Mouse (Mus musculus): ENCODE measurements around the gene Rapgef2. TPM values are rescaled to one million over a fixed set of nuclear protein-coding genes. Genes with fewer than 3 reads are reported as not detected.

The Rapgef2 gene
- polyA plus RNA-seq (2016; fragmentation: Nextera tagmentation; extraction: Ambion mirVana) = 4.7 and 5.3 TPM in 2 replicates

DNA sequence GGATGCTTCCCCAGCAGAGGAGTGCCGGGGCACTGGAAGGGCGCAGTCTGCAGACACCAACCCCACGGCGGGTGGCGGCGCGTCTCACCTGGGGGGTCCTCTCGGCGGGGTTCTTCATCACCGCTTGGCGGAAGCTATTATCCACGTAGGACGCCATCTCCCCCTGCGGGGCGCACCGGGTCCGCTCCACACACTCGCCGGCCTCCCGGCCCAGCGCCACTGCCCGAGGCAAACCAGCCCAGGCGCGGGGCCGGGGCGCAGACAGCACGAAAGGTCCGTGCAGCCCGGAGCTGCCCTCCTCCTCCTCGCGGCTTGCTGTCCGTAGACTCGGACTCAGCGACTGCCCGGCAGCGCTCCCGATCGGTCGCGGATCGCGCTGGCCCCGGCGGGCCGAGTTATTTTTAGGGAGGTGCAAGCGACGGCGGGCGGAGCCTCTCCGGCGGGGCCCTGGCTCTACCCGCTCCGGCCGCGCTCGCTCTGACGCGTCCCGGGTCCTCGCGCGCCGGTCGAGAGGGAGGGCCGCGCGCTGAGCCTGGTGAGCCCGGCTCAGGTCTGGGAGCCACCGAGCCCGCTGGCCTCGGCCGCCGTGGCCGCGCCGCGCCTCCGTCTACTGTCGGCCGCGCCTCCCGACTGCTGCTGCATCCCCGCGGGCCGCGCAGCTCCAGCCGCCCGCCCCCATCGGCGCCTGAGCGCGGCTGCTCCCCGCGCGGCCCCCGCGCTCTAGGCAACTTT, at the start of gene Rapgef2:
Rapgef2 (minus strand) TSS at position 142 of the 732 bp plus-strand sequence.
- H3K27ac ChIP-seq = peak within 1 kb of the TSS; percentile 96
- peaks cover 15% of the 10 kb centered on the region for H3K27me3 ChIP-seq (ENCODE audit: low read depth, poor library complexity, severe bottlenecking)
- no peaks in the 10 kb centered on the region for H3K36me3 ChIP-seq
- peaks cover 40% of the 10 kb centered on the region for H3K4me1 ChIP-seq
- H3K4me3 ChIP-seq = peak within 1 kb of the TSS; percentile 93
- peak; percentile 80 for DNase-seq (ENCODE audit: low spot score)
- no peaks in the 10 kb centered on the region for H3K9me3 ChIP-seq (replicated peaks)
- under 1% methylated on average over 90 of the region's 97 CpGs for WGBS

DNA sequence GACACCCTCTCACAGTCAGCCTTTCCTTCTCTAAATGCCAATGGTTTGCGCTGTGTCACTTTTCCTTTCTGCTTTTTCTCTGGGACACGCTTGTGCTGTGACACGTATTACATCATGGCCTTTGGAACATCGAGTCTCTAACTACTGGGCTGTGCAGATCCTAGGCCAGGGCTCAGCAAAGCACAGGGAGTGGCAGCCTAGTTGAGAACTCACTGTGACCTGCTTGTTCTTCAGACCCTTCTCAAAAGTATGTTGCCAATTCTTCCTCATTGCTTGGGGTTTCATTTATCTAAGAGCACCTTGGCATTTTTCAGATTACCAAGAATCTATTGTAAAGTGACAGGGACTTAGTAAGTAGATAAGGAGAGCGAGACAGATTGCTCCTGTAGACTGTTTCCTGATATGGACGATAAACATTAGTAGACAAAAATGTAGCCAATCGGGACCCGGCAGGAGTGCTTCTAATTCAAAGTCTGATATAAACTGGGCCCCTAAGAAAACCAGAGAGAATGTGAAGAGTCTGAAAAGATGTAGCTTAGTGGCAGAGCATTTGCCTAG, 47.4 kb upstream of the Rapgef2 start:
- Histone ChIP-seq H3K9me3 (replicated peaks) (no peaks in the 10 kb centered on the region), H3K27me3 (ENCODE audit: low read depth, poor library complexity, severe bottlenecking) (no peaks in the 10 kb centered on the region), H3K36me3 (no peaks in the 10 kb centered on the region), H3K4me3 (no peak overlapping the region), H3K4me1 (peaks cover 24% of the 10 kb centered on the region), H3K27ac (no peak overlapping the region)
- DNase-seq (ENCODE audit: low spot score) = no peak
- WGBS = 95% methylated on average over 8 of the region's 8 CpGs

DNA sequence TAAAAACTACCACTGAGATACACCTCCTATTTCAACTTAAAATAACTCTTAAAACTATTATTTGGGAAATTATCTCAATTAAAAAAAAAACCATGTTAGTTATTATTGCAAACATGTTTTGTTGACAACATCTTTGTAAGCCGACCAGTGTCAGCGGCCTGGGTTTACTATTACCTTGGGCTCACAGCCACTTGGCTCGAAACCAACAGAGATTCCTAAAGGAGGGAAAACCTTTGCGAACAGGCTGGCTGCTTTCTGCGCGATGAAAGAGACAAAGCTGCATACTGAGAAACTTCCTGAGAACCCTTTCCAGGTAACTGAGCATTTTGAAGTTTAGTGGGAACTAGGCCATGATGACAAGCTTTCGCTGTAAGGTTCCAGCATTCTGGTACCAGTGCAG, 46.7 kb upstream of the Rapgef2 start:
- peaks cover 31% of the 10 kb centered on the region for H3K4me1 ChIP-seq
- no peaks in the 10 kb centered on the region for H3K27me3 ChIP-seq (ENCODE audit: low read depth, poor library complexity, severe bottlenecking)
- no peaks in the 10 kb centered on the region for H3K9me3 ChIP-seq (replicated peaks)
- DNase-seq (ENCODE audit: low spot score) = no peak
- H3K4me3 ChIP-seq = no peak overlapping the region
- WGBS = 95% methylated on average over 7 of the region's 7 CpGs
- no peaks in the 10 kb centered on the region for H3K36me3 ChIP-seq
- no peak overlapping the region for H3K27ac ChIP-seq

DNA sequence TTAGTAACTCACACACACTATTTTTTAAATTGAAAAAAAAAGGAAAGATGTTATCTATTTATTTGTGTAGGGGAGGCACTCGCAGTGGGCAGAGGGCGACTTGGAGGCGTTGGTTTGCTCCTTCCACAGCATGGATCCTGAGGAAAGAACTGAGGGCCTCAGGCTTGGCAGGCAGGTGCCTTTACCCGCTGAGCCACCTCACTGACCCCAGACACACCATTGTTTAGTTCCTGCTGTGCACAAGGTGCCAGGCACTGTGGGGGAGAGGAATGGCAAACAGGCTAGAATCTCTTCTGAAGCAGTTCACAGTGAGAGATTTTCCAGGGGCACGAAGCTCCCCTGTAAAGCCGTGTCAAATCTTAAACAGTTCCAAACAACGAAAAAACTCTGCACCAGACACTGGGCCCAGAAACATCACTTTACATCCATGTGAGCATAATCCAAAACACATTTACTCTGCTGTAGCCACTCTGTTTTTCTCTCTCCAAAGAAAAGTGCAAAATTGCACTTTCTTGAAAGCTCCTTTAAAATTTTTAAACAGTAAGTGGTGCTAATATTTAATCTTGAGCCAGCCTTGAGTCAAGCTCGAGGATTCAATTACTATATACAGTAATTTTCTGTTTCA, 43.5 kb upstream of the Rapgef2 start:
- no peaks in the 10 kb centered on the region for H3K9me3 ChIP-seq (replicated peaks)
- no peaks in the 10 kb centered on the region for H3K27me3 ChIP-seq (ENCODE audit: low read depth, poor library complexity, severe bottlenecking)
- peak overlapping the region; percentile 63 for H3K27ac ChIP-seq
- no peak for DNase-seq (ENCODE audit: low spot score)
- WGBS = 35% methylated on average over 8 of the region's 8 CpGs
- H3K4me1 ChIP-seq = peaks cover 40% of the 10 kb centered on the region
- no peak overlapping the region for H3K4me3 ChIP-seq
- no peaks in the 10 kb centered on the region for H3K36me3 ChIP-seq

DNA sequence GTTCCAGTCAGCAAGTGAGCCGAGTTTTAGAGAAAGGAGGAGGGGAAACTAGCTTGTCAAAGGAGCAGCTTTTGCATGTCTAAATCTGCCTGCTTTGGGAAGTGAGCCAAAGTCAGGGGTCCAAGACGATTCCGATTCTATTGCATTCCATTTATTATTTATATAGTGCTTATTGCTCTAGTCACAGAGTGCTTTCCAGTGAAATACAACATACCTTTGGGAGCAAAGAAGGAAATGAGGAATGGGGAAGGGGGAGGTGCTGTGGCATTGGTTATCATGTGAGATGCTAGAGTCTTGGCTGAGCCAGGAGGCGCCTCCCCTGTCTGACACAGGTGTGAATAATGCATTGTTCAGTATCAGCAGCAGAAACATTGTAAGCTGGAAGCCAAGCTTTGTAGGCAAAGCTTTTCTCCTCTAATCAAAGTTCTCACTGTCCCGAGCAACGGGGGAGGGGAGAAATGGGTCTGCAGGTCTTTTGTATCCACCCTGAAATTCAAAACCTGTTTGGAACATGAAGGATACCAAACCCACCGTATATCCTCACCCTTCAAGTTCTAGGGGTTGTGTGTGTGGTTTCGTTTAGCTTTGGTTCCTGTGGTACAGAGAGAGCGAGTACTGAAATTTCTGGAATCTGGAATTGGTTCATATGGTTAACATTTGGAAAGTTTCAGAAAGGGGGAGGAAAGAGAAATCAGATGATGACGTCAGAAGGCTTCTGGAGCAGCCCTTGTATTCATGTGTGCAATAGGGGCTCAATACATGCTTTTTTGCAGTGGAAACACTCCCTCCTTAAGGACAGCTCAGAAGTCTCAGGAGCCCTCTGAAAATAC, 38.6 kb upstream of the Rapgef2 start:
- H3K27ac ChIP-seq = peak overlapping the region; percentile 20

DNA sequence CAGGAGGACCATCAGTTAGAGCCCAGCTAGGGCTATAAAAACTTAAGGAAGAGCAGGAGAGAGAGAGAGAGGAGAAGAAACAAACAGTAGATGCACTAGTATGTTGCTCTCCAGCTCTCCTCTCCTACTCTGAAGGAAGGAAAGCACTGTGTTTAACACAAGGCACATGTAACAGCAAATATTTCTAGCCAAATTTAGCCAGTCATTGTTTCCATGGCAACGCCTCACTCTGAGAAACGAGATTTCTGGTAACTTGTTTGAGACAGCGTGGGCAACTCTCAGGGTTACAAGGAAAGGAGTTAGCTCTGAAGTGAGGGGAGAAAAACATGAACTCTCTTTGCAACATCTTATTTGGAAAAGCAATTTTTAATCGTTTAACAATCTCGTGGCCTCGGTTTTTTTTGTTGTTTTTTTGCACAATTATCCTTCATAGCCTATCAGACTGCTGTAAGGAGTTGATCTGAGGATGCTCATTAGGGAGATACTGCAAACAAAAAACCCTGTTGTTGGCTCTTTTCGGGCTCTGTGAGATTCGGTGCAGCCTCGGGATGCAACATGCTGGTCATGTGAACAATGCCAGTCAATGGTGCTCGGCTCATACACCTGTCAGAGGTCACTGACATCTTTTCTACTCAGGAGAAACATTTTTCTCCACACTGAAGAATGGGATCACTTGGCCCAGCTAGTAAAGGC, 27.8 kb upstream of the Rapgef2 start:
- no peak overlapping the region for H3K27ac ChIP-seq
- no peaks in the 10 kb centered on the region for H3K9me3 ChIP-seq (replicated peaks)
- 76% methylated on average over 10 of the region's 10 CpGs for WGBS
- H3K4me1 ChIP-seq = peaks cover 4% of the 10 kb centered on the region; the same call in 1 of the 2 replicates
- no peak overlapping the region for H3K4me3 ChIP-seq
- DNase-seq (ENCODE audit: low spot score) = no peak
- H3K36me3 ChIP-seq = no peaks in the 10 kb centered on the region
- no peaks in the 10 kb centered on the region for H3K27me3 ChIP-seq (ENCODE audit: low read depth, poor library complexity, severe bottlenecking)

More for the DNA sequence above, 38.6 kb upstream of the Rapgef2 start:
- WGBS = 59% methylated on average over 10 of the region's 10 CpGs
- Histone ChIP-seq H3K4me3 (no peak overlapping the region), H3K27me3 (ENCODE audit: low read depth, poor library complexity, severe bottlenecking) (no peaks in the 10 kb centered on the region), H3K4me1 (peaks cover 36% of the 10 kb centered on the region), H3K9me3 (replicated peaks) (no peaks in the 10 kb centered on the region), H3K36me3 (no peaks in the 10 kb centered on the region)
- no peak for DNase-seq (ENCODE audit: low spot score)

DNA sequence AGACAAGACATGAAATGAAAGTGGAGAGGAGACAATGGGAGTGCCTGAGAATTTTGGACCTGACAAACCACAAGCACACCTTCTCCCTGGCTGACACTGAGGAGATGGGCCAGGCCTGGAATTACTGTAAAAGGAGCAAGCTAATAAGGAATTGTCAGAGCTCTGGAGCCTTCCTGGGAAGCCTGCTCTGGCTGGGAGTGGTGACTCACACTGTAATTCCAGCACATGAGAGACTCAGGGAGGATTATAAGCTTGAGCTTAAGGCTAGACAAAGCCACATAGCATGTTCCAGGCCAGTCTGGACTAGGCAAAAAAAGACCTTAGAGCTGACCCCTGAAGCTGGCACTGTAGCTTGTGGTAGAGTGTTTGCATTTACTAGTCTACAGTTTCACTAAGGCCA, 25.6 kb upstream of the Rapgef2 start:
- Histone ChIP-seq H3K36me3 (no peaks in the 10 kb centered on the region), H3K27me3 (ENCODE audit: low read depth, poor library complexity, severe bottlenecking) (no peaks in the 10 kb centered on the region), H3K4me3 (no peak overlapping the region), H3K4me1 (peaks cover 4% of the 10 kb centered on the region; the same call in 1 of the 2 replicates), H3K9me3 (replicated peaks) (no peaks in the 10 kb centered on the region), H3K27ac (no peak overlapping the region)
- no peak for DNase-seq (ENCODE audit: low spot score)

DNA sequence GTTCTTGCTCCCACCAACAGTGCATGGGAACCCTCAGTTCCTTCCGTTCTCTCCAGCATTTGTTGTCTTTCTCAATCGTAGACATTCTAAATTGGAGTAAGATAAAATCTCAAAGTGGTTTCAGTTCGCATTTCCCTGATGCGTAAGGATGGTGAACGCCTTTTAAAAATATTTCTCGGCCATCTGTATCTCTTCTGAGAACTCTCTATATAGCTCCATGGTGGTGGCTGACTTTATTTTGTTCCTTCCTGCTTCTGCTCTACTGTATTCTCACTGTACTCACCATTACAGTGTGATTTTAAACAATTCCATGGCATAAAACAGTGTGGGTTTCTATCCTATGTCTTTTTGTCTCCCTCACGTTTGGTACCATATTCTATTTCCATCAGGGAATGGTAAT, 23.9 kb upstream of the Rapgef2 start:
- H3K9me3 ChIP-seq (replicated peaks) = no peaks in the 10 kb centered on the region
- H3K4me3 ChIP-seq = no peak overlapping the region
- H3K36me3 ChIP-seq = no peaks in the 10 kb centered on the region
- no peak overlapping the region for H3K27ac ChIP-seq
- no peaks in the 10 kb centered on the region for H3K27me3 ChIP-seq (ENCODE audit: low read depth, poor library complexity, severe bottlenecking)
- DNase-seq (ENCODE audit: low spot score) = no peak
- WGBS = 87% methylated on average over 7 of the region's 7 CpGs
- H3K4me1 ChIP-seq = peaks cover 4% of the 10 kb centered on the region; the same call in 1 of the 2 replicates

DNA sequence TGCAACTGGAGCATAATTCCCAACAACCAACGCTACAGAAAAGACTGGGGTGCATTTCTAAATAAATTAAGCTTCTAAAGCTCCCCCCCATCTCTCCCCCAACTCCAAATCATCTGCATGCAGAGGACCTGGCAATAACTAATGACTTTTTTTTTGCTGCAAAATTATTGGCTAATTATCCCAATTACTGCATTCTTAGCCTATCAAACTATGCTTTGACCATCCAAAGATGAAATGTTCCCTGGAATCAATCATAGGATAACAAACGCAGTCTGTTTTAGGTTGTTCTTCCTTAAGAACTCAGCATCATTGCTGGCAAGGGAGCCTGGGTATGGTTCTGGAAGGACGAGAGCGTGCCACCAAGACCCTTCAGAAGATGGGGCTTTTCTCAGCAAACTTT, 22.3 kb upstream of the Rapgef2 start:
- H3K4me1 ChIP-seq = peaks cover 4% of the 10 kb centered on the region; the same call in 1 of the 2 replicates
- WGBS = 89% methylated on average over 4 of the region's 4 CpGs

DNA sequence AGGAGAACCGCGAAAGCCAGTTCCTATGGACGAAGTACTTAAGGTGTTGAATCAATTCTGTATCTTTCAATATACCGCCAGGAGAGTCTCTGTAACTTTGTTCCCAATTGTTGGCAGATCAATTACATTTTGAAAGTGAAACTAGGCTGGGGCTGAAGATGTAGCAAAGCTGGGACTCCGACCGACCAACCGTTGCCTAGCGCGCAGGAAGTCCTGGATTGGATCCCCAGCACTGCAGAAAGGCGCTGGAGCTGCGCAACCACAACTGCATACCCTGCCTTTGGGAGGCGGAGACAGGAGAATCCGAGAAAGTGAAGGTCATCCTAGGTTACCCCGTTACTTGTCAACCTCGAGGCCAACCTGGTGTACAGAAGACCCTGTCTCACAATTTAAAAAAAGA, 13.1 kb upstream of the Rapgef2 start:
- H3K27ac ChIP-seq = no peak overlapping the region
- DNase-seq (ENCODE audit: low spot score) = no peak
- H3K4me1 ChIP-seq = no peaks in the 10 kb centered on the region
- H3K4me3 ChIP-seq = no peak overlapping the region
- no peaks in the 10 kb centered on the region for H3K27me3 ChIP-seq (ENCODE audit: low read depth, poor library complexity, severe bottlenecking)
- 87% methylated on average over 15 of the region's 15 CpGs for WGBS
- no peaks in the 10 kb centered on the region for H3K9me3 ChIP-seq (replicated peaks)
- H3K36me3 ChIP-seq = no peaks in the 10 kb centered on the region

More for the DNA sequence above, 22.3 kb upstream of the Rapgef2 start:
- Histone ChIP-seq H3K4me3 (no peak overlapping the region), H3K36me3 (no peaks in the 10 kb centered on the region), H3K9me3 (replicated peaks) (no peaks in the 10 kb centered on the region), H3K27ac (no peak overlapping the region), H3K27me3 (ENCODE audit: low read depth, poor library complexity, severe bottlenecking) (no peaks in the 10 kb centered on the region)
- DNase-seq (ENCODE audit: low spot score) = no peak

DNA sequence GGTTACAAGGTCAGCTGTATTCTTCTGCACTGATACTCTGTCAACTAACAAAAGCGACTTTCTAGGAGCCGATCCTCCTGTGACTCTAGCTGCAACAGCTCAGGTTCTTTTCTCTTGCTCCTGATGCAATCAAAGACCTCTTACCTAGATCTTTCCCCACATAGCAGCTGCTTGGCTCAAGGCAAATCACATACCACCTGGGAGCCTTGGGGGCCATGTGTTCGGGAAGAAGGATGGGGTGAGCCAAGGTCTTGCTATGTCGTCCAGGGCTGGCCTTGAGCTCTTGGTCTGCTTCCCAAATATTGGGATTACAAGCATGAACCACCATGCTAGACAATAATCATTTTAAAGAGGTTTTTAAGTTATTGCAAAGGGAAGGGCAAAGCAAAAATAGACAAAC, 11.0 kb upstream of the Rapgef2 start:
- no peak for DNase-seq (ENCODE audit: low spot score)
- Histone ChIP-seq H3K4me3 (no peak overlapping the region), H3K4me1 (no peaks in the 10 kb centered on the region), H3K27me3 (ENCODE audit: low read depth, poor library complexity, severe bottlenecking) (no peaks in the 10 kb centered on the region), H3K27ac (no peak overlapping the region), H3K36me3 (no peaks in the 10 kb centered on the region), H3K9me3 (replicated peaks) (no peaks in the 10 kb centered on the region)
- WGBS = 95% methylated on average over 4 of the region's 4 CpGs

DNA sequence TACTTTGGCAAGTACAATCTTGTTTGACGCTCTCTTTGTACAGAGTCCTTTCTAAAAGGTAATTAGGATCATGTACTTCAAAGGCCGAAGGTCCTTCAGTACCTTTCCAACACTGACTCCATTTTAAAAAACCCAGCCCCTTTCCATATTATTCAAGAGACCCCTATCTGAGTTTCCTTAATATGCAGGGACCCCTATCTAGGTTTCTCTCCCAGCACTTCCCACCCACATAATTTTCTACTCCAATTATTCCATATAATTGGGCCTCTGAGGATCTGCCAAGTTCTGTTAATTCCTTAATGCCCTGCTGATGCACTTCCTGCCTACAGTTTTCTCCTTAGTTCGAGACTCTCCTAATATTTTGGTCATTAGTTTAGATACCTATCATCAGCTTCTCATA, 10.3 kb upstream of the Rapgef2 start:
- Histone ChIP-seq H3K9me3 (replicated peaks) (no peaks in the 10 kb centered on the region), H3K4me3 (no peak overlapping the region), H3K4me1 (no peaks in the 10 kb centered on the region), H3K36me3 (no peaks in the 10 kb centered on the region), H3K27ac (no peak overlapping the region), H3K27me3 (ENCODE audit: low read depth, poor library complexity, severe bottlenecking) (no peaks in the 10 kb centered on the region)
- 86% methylated on average over 3 of the region's 3 CpGs for WGBS
- no peak for DNase-seq (ENCODE audit: low spot score)
